Mouse (Mus musculus) adrenal gland (tissue): ENCODE measurements at regions not wholly inside any gene's neighbourhood (a gene's known extent, or its start where the extent isn't known, plus 50 kb on each side); places are given as distances from the start of the nearest gene placed in this dataset.

Experiments used
- intact Hi-C: fragments of 180-260 bp; cut with DNase I; formaldehyde crosslinking; loops from one replicate; pipeline ENCODE4 v1.15.1; 2025

- intact Hi-C loops, result no loop called here
Measured at GRCm38 (mm10) chr1:151113199-151113598, 69.1 kb upstream of the Gm47985 start.

GRCm38 (mm10) chr1:151118530-151118929 lies 63.8 kb upstream of the Gm47985 start:
- intact Hi-C loops, result no loop called here

- intact Hi-C loops, result no loop called here
Measured at GRCm38 (mm10) chr1:151118982-151119381, 63.4 kb upstream of the Gm47985 start.

GRCm38 (mm10) chr1:151119566-151119965 lies 62.8 kb upstream of the Gm47985 start:
- intact Hi-C loops, result no loop called here

- intact Hi-C loops, result no loop called here
Measured at GRCm38 (mm10) chr1:151121686-151122085, 60.7 kb upstream of the Gm47985 start.

GRCm38 (mm10) chr1:151123964-151124363 lies 58.4 kb upstream of the Gm47985 start:
- intact Hi-C loops, result no loop called here

- intact Hi-C loops, result no loop called here
Measured at GRCm38 (mm10) chr1:151125028-151125659, 57.2 kb upstream of the Gm47985 start.

- intact Hi-C loops, result no loop called here
Measured at GRCm38 (mm10) chr1:151125764-151126485, 56.4 kb upstream of the Gm47985 start.

- intact Hi-C loops, result no loop called here
Measured at GRCm38 (mm10) chr1:151126756-151127155, 55.6 kb upstream of the Gm47985 start.

GRCm38 (mm10) chr1:151128005-151128404 lies 54.3 kb upstream of the Gm47985 start:
- intact Hi-C loops, result no loop called here

- intact Hi-C loops, result no loop called here
Measured at GRCm38 (mm10) chr1:151128955-151129354, 53.4 kb upstream of the Gm47985 start.

- intact Hi-C loops, result no loop called here
Measured at GRCm38 (mm10) chr1:151130036-151130435, 52.3 kb upstream of the Gm47985 start.

- intact Hi-C loops, result no loop called here
Measured at GRCm38 (mm10) chr1:151130845-151131626, 51.3 kb upstream of the Gm47985 start.

- intact Hi-C loops, result no loop called here
Measured at GRCm38 (mm10) chr1:151131627-151132284, 50.6 kb upstream of the Gm47985 start.
